Mouse (Mus musculus): ENCODE measurements at regions not wholly inside any gene's neighbourhood (a gene's known extent, or its start where the extent isn't known, plus 50 kb on each side); places are given as distances from the start of the nearest gene placed in this dataset.
A peak's percentile ranks its signal among the peaks of the same experiment; 100 is the strongest.

DNA sequence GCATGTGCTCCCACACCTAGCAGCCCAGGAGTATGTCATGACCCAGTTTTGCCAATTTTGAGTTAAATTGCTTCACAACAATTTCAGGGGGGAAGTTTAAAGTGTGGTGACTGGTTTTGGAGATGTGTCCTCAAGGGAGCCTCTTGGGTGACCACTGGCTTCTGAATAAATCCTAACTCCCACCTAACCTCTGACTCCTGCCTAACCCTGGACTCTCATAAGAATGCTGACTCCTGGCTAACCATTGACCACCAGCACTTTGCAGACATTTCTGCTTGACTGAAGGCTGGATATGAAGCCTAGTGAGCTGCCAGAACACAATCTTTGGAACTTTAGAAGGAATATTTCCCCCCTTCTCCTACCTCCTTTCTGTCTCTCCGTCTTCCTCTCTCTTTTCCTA, 133.3 kb upstream of the Tmpo start:
- DNase-seq (ENCODE audit: low read depth, low spot score): no peak

DNA sequence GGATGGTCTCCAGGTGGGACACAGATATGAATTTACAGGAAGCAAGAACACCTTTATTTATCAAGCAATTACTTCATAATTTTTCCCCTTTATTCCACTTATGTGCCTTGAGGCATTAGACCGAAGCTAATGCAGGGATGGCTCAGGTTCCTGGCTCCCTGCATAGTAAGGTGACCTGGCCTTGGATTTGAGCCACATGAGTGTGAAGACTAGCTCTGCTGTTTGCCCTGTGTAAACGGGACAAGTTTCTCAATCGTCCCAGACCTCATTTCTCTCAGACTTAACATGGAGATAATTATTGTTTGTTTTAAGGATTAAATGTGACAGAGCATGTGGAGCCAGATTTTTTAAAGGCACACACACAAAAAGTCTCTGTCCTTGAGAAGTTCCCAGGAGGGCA, 132.2 kb upstream of the Tmpo start:
- no peak for DNase-seq (ENCODE audit: low read depth, low spot score)

DNA sequence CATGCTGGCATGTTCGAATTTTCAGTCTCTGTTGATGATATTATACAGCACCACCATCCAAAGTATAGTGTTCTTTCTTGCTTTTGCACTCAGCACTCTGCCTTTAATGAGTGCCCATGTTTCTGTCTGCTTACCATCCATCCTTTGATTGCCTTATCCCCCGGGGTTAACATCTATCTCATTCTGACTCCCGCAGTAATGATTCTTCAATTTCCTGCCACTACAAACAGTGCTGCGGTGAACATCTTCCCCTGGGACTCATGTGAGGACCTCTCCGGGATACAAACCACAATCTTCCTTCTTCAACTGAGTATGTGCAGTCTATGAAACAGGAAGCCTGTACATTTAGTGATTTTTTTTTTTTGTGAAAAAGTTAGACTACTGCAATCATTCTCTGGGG, 131.8 kb upstream of the Tmpo start:
- DNase-seq (ENCODE audit: low read depth, low spot score): no peak

DNA sequence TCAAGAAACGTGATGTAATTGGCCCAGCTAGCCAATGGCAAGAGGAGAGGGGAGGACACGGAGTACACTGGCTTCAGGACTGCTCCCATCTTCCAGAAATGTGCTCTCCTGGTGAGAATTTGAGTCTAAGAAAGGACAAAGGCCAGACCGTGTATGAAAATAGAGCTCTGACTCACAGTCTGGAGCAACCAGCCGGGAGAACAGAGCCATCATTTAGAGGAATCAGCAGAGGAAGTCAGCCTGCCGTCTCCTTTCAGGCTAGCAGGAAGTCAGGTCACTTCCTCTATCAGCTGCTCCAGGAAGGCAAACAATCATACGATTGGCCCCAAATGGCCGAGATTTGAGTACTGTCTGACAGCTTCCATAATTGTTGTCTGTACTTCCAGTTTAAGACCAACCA, 119.0 kb upstream of the Tmpo start:
- no peak for DNase-seq (ENCODE audit: low read depth, low spot score)

DNA sequence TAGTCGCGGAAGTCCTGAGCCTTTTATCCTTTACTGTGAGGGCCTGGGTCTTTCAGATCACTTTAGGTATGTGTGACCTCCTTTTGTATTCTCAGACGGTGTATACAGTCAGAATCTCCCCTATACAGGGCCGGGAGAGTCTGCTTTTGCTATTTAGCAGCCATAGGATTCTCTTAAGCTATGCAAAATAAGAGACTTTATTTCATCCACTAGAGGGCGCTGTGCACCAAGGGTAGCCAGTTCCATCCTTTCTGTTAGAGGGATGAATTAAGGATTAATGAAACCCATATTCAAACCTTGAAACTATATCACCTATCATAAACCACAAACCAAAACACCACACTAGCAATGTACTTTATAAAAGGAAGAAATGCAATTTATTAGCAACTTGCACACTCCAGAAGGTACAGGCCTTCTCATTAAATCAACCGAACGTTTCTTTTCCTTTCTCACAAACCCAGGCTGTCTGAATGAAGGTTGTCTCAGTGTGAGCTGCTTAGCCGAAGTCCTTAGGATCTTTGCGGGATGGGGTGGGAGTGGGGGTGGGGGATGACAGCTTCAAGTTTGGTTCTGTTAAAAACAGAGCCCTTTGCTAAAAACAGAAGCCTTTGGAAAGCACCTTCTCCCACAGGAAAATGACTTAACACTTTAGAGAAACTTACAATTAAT, 116.8 kb upstream of the Tmpo start:
- peak; percentile 68 for DNase-seq (ENCODE audit: low read depth, low spot score)

DNA sequence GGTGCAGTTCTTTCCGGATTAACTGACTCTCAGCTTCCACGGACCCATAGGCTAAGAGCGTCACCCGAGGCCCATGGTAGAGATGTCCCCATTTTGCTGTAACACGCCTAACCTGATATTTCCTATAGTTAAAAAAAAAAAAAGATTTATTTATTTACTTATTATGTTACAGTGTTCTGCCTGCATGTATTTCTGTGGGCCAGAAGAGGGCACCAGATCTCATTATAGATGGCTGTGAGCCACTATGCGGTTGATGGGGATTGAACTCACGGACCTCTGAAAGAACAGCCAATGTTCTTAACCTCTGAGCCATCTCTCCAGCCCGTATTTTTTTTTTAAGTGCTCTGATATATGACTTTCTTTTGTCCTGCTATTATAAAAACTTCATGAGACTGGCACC, 114.2 kb upstream of the Tmpo start:
- no peak for DNase-seq (ENCODE audit: low read depth, low spot score)

DNA sequence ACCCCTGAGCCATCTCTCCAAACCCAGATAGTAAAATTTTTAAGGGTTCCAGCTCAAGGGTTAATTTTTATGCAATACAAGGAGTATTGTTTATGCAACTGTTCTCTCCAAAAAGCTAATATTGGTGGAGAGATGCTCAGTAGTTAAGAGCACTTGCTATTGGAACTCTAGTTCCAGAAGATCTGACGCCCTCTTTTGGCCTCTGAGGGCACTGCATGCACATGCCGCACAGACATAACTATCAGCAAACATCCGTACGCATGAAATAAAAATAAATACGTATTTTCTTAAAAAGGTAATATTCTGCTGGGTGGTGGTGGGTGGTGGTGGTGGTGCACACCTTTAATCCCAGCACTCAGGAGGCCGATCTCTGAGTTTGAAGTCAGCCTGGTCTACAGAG, 112.1 kb upstream of the Tmpo start:
- no peak for DNase-seq (ENCODE audit: low read depth, low spot score)

DNA sequence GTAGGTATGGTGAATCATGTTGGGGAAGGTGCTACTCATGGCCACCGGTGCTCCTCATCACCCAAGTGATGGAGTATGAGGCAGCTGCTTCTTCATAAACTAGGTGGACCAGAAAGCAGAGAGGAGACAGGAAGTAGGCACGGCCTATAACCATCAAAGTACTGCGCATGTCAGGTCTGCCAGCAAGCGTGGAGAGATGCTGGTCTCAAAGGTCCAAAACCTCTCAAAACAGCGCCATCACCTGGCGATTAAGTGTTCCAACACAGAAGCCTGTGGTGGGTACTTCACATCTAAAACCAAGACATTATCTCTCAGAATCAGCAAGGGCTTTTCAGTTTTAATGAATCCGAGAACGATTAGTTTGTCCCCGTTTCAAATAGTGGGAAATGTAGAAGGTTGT, 103.1 kb upstream of the Tmpo start:
- no peak for DNase-seq (ENCODE audit: low read depth, low spot score)

DNA sequence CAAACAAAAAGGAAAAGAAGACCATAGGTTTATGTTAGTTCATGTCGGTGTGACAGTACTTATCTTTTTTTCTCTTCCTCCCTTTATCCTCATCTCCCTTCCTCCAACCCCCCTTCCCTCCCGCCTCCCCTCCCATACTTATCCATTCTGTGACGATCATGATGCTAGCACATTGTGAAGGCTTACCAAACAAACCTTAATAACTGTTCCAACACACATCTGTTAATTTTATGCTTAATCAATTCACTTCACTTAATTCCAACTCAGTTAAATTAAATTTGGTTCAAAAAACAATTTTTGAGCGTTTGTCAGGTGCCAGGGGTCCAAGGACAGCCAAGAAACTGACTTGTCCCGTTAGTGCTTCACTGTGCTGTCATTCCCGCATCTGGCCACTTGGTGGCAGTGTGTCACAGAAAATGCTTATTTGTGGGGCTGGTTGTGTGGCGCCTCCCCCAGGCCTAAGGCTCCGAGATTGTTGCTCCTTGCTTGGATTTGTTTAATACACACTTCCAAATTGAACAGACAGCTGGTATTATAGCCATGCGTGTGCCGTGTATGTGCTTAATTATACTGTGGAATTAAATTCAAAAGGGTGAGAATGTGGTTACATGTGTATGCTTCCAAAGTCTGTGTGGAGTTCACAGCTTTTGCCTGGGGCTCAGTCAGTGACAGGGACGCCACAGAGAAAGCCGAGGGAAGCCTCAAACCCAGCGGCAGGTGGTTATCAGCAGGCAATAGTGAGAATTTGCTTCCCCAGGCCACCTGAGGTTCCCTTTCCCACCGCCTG, 90.0 kb upstream of the Tmpo start:
- peak; percentile 88 for DNase-seq (ENCODE audit: low read depth, low spot score)

DNA sequence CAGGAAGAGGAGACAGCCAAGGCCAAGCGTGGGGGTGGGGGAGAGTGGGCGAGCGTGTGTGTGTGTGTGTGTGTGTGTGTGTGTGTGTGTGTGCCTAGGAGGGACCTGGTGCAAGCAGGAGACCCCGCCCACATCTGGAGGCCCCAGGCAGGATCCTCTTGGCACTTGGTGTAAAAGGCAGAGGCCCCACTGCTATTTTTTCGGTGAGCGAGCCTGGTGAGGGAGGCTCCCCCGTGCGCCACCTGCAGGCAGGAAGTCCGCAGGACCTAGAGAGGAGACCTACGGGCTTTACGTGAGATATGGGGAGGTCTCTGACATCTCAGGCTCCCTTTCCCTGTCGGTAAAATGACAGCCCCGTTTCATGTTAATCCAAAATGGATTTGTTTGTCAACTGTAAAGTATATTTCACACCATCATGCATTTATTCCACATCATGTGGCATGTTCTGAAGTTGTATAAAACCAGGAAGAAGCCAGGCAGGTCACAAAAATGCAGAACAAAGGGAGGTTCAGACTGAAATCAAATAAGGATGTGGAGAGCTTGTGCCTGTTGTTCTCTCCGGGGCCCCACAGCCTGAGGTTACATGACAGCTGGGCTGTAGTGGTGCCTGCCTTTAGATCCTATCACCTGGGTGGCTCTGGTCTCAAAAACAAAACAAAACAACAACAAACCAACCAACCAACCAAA, 89.3 kb upstream of the Tmpo start:
- DNase-seq (ENCODE audit: low read depth, low spot score): peak; percentile 91

DNA sequence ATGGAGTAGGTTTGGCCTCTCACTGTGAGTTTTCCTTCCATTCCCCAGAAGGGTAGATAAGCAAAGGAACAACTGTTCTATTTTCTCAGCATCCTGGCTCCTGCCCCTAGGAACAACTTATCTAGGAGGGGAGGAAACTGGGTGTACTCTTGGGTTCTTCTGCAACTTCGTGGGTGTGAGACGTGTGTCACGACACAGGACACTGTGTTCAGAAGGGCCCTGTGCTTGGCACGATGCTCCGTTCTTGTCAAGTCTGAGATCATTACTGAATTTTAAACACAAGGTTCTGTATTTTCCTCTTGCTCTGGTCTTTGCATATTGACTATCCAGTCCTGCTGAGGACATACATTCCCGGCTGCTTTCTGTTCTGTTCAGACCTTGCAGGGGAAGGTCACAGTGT, 86.8 kb upstream of the Tmpo start:
- no peak for DNase-seq (ENCODE audit: low read depth, low spot score)

DNA sequence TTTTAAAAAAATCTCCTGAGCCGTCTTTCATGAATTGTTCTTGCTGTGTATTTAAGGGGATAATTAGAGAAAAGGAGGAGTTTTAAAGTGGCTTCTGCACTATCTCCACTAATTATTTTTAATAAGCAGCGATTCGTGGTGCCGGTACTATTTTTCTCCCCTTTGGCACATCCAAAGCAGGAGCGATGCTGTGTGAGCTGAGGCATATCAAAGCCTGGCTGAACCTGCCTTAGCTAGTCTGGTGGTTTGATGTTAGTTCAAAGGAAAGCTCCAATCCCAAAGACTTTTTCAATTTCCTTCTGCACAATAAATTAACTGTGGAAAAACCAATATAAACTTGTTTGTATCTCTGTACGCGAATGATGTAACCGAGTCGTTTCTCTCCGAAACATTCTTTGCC, 79.3 kb upstream of the Tmpo start:
- DNase-seq (ENCODE audit: low read depth, low spot score): no peak

DNA sequence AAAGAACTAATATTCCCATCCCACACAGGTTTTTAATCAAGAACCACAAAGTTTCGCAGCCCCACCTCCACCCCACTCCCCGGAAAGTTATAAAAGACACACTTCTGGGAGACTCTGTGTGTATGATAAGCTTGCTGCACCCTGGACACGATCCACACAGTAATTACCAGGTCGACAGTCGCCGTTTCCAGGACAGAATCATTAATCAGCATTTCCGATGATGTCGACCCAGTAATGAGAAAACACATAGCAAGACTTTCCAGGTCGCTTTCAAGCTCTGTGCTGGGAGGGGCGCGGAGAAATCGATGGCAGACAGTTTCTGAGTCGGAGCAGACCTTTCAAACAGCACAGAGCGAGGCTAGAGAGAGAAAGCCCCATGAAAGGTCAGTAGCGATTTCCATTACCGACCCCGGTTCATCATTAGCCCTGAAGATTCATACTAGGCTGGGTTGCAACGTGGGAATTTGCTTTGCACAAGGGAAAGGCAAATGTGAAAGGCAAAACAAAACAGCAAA, 68.6 kb upstream of the Tmpo start:
- no peak for DNase-seq (ENCODE audit: low read depth, low spot score)

DNA sequence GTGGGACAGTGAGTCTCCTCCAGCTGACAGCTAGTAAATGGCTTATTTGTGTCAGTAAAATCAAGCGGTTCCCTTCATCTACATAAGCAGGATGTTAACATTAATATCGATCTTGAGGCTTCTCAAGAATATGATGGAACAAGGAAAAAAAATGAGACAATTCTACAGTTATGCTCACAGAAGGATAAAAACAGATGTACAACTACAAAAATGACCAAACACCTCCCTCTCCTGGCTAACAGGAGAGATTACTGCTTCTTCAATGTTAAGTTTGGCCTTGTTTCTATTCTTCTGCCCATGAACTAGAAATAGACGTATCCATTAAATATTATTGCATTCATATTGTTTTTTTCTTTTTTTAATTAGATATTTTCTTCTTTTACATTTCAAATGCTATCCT, 63.2 kb upstream of the Tmpo start:
- DNase-seq (ENCODE audit: low read depth, low spot score): no peak

DNA sequence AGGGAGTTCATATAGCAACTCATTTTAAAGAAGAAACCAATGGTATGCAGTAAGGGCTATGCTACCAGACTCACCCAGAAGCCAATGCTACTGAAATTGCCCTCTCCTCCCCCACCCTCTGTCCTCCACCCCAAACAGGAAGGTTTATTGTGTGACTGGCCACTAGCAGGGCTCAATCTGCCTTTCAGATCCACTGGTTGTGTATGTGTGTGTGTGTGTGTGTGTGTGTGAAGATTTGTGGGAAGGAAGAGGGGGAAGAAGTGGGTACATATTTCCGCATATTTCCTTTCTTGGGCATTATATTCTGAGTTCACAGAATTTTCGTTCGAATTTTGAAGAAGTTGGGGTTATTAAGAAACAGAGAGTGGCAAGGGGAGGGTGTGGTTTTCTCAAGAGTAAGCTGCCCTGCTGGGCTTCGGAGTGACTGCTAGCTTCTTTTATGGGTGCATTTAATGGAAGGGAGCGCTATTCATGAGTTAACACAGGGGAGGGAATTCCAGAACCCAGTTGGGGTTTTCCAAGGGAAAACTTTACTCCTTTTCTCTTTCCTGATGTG, 61.5 kb upstream of the Tmpo start:
- DNase-seq (ENCODE audit: low read depth, low spot score): no peak

DNA sequence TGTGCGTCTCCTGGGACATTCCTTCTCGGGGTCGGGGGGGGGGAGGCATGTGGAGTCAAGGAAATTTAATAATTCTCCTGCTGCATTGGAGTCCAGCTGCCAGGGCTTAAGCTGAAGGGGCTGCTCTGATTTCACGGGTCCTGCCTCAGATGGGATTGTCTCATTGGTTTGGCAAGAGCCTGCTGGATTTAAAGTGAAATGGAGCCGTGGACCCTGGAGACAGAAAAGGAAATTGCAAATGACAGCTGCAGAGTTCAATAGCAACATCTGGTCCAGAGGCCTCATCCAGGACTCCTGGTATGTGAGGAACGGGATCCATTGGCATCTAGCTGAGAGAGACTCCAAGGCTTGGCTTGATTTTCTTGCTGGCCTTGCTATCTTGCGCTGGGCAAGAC, 60.5 kb upstream of the Tmpo start:
- DNase-seq (ENCODE audit: low read depth, low spot score): no peak

DNA sequence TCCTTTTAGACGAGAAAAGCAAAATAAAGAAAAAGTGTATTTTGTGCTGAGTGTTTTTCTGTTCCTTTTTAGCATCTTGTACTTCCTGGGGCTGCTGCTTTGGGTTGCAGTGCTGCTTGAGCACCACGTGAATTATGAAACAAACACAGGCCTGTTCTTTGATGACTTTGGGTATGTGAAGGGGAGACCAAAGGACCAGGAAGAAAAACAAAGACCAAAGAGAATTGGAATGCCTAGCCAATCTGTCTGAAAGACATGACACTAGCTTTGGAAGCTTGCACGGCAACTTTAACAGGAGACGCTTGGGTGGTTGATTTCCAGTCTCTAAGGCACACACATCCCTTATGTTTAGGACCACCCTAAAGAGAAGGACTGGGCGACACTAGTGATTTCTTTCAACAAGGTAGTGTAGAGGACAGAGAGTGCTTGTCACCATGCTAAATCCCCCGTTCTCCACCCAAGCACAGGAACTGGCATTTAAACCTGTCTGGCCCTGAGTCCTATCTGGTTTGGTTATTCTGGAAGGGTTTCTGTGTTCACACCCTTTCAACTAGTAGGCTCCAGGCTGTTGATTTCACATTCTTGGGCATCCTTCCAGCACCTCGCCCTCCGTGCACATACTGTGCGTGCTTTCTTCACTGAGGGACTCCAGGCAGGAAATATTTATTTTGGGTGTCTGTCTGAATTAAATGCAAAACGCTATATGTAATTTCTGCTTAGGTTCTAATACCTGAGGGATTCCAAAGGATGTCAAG, 59.9 kb upstream of the Tmpo start:
- DNase-seq (ENCODE audit: low read depth, low spot score): no peak

DNA sequence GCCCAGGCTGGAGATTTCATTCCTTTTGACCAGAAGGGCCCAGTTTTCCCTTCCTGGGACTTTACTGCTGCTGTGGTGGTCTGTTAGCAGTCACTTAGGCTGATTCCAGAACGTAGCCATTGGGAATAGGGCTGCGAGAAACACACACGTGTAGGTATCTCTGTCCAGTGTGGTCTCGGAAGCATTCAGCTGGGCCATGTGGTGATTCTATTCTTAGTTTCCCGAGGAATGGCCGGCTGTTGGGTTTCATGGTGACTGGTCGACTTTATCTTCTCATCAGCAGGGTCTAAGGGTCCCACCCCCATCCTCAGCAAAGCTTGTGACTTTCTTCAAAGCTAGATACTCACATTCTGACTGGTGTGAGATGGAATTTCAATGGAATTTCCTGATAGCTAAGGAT, 59.2 kb upstream of the Tmpo start:
- no peak for DNase-seq (ENCODE audit: low read depth, low spot score)

DNA sequence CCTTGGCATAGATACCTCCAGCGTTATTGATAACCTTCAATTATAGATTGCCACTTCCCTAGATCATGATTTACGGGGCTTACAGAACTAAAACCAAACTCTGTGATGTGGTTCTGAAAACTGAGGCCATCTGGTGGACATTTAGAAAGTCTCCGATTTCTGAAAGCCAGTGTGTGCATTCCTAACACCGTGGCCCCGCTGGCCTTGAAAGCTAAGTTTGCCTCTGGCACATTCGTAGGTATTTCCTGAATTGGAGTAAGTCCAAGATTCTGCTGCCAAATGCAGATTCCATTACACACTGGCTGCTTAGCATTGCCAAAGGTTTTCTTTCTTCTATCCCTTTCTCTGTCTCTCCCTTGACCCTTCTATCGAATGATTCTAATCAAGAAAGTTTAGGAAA, 55.7 kb upstream of the Tmpo start:
- peak; percentile 60 for DNase-seq (ENCODE audit: low read depth, low spot score)

DNA sequence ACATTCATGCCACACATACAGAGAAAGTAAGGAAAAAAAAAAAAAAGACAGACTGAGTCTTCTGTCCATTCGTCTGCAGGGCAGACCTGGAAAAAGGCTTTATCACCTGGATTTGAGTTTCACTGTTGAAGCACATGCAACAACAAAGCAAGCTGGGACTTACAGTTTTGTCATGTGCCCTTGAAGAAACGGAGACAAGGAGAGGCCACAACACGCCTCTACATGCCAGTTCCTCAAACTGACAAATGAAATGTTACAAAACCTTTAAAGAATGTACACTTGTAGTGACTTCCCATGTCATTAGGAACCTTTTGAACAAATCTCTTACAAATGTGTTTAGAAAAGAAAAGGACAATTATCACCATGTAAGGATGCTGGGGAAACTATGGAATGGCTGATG, 53.6 kb upstream of the Tmpo start:
- no peak for DNase-seq (ENCODE audit: low read depth, low spot score)

All from ES-CJ7 (cell line).